Mouse (Mus musculus): Measurements from ENCODE around the gene Epb41l4b.

Epb41l4b gene

GRCm38 (mm10) chr4:57143026-57143937 lies at the start of gene Epb41l4b:
Epb41l4b (minus strand) TSS chr4:57143437.
- DNase-seq (ENCODE audit: low read depth, low spot score): no peak

DNA sequence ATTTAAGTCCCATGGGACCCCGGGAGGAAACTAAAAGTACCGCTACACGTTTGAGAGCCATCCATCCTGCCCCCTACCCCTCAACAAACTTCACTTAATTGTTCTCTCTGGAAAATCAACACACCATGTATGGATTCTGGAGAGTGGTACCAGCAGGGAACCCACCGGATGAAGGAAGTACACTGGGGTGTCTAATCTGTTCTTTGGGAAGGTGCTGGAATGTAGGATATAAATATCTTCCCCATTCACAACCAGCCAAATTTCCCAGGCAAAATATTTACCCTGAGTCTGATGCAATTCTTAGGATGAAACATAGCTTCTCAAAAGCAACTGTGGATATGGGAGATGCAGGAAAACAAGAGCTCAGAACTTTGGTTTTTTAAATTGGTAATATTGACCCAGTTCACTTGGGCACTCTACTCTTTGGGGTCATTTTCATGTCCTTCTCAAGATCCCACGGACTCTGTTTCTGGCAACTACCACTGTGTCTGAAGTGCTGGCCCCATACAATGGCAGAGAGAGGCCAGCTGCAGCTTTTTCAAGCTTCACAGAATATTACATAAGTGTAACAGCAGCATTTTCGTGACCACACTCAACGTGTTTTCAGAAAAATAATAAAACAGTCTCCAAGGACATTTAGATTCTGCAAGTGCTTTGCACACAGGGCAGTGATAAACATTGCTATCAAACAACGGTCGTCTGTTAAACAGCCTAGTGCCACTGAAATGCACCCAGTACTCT lies 48.5 kb upstream of the Epb41l4b start:
- no peak for DNase-seq (ENCODE audit: low read depth, low spot score)

DNA sequence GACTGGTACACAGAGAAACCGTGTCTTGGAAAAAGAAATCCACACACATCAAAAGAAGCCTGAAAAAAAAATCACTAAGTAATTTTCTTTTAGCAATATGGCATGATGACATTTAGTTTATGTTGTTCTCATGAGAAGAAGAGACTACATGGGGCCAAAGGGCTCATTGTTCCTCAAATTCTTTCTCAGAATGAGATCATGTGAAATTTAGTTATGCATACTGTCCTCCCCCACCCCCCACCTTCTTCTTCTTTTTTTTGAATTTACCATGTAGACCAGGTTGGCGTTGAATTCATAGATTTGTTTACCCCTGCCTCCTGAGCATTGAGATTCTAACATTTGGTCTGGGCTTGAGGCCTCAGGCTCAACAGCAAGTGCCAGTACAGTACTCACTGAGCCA lies 46.6 kb upstream of the Epb41l4b start:
- no peak for DNase-seq (ENCODE audit: low read depth, low spot score)

DNA sequence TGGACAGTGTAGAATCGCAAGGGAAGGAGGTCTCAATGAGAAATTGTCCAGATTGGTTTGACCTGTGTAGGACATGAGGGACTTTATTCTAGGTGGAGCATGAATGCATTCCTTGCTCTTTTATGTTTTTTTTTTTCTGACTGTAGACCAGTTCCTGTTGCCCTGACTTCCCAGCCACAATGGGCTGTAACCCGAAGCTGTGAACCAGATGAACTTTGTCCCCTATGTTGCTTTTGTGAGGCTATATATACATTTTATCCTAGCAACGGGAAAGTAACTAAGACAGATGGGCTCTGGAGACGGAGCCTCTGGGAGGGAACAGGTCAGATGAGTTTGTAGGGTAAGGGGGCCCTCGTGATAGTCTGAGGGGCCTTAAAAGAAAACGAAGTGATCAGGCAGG lies 42.8 kb upstream of the Epb41l4b start:
- DNase-seq (ENCODE audit: low read depth, low spot score): no peak

GRCm38 (mm10) chr4:57185462-57185861 lies 42.2 kb upstream of the Epb41l4b start:
- no peak for DNase-seq (ENCODE audit: low read depth, low spot score)

GRCm38 (mm10) chr4:57183493-57183892 lies 40.3 kb upstream of the Epb41l4b start:
- no peak for DNase-seq (ENCODE audit: low read depth, low spot score)

DNA sequence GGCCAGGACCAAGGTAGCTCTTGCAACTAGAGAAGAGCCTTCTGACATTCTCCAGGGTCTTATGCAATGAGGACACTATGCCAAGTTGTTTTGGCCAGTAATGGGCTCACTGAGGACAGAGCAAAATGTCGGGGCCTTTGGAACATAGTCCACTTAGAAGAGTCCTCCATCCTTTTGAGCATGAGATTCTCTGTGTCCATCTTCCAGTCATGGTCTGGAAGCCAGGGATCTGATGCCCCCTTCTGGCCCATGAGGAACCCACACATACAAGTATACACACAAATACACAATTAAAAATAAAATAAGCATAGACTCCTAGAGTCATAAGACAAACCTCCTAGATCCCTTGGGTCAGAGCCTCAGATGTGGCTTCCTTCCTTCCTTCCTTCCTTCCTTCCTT lies 38.3 kb upstream of the Epb41l4b start:
- peak; percentile 22 for DNase-seq (ENCODE audit: low read depth, low spot score)

DNA sequence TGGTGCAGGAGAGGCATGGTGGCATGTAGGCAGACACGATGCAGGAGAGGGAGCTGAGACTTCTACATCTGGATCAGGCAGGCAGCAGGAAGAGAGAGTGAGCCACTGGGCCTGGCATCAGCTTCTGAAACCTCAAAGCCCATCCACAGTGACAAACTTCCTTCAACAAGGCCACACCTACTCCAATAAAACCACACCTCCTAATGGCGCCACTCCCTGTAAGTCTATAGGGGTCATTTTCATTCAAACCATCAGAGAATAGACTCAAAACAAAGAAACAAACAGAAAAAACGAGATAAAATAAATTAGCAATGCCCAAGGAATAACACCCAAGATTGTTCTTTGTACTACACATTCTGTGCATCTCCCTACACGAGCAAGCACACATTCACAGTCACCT lies 35.6 kb upstream of the Epb41l4b start:
- no peak for DNase-seq (ENCODE audit: low read depth, low spot score)

DNA sequence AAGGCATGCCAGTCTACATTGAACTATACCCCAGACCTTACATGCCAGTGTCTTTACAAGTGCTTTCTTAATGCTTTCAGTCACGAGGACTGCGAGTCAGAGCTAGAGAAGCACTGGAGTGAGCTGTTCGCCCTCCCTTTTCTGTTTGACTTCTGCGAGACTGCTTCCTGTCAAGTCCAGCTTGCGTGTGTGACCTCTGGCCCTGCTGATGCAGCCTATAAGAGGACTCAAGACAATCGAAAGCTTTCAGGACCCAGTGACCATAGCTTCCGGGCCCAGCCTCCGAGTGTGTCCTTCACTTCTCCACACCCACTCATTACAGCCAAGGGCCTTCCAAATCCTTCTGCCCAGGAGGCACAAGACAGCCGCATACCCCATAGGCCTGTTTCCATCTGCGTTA lies 32.1 kb upstream of the Epb41l4b start:
- DNase-seq (ENCODE audit: low read depth, low spot score): no peak

- no peak for DNase-seq (ENCODE audit: low read depth, low spot score)
Observed at GRCm38 (mm10) chr4:57172861-57173260, 29.6 kb upstream of the Epb41l4b start.

DNA sequence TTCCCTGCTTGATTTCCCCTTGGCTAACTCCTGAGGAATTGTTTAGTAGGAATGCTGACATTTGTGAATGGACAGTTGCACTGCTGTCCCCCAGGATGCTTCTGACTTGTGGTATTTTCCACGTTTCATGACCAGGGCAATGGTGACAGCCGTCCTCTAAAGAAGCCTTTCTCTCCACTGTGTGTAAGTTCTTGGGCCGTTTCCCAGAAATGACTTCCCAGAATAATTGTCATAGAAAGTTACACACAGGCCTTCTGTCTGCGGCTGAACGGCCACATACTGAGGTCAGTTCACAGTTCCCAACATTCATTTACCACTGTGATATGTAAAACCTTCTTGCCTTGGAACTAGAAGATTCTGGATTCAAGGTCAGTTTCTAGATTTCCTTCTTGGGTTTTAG lies 28.6 kb upstream of the Epb41l4b start:
- DNase-seq (ENCODE audit: low read depth, low spot score): no peak

DNA sequence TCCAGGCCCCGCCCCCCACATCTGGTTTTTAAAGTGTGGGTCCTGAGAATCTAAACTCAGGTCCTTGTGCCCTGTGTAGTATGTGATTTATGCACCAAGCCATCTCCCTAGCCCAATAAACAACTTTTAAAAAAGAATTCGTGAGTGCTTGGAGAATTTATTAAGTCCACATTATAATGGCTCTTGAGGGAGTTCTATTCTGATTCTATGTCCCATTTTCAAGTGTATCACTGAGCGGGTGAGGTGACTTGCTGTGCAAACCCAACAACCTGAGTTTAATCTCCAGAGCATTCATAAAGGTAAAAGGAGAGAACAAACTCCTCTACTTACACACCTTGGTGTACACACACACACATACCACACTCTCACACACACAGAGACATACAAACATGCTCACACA lies 25.4 kb upstream of the Epb41l4b start:
- no peak for DNase-seq (ENCODE audit: low read depth, low spot score)

DNA sequence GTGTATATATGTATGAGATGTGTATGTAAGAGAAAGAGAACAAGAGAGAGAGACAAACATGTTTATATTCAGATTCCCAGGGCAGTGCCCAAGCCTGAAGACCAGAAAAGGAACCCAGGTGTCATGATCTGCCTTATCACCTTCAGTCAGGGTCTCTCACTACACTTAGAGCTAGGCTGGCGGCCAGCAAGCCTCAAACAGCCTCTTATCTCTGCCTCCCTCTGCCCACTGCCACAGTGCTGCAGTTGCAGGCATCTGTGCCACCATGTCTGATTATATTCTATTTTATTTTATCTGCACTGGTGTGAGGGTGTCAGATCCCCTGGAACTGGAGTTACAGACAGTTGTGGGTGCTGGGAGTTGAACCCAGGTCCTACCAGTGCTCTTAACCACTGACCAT lies 25.0 kb upstream of the Epb41l4b start:
- no peak for DNase-seq (ENCODE audit: low read depth, low spot score)

DNA sequence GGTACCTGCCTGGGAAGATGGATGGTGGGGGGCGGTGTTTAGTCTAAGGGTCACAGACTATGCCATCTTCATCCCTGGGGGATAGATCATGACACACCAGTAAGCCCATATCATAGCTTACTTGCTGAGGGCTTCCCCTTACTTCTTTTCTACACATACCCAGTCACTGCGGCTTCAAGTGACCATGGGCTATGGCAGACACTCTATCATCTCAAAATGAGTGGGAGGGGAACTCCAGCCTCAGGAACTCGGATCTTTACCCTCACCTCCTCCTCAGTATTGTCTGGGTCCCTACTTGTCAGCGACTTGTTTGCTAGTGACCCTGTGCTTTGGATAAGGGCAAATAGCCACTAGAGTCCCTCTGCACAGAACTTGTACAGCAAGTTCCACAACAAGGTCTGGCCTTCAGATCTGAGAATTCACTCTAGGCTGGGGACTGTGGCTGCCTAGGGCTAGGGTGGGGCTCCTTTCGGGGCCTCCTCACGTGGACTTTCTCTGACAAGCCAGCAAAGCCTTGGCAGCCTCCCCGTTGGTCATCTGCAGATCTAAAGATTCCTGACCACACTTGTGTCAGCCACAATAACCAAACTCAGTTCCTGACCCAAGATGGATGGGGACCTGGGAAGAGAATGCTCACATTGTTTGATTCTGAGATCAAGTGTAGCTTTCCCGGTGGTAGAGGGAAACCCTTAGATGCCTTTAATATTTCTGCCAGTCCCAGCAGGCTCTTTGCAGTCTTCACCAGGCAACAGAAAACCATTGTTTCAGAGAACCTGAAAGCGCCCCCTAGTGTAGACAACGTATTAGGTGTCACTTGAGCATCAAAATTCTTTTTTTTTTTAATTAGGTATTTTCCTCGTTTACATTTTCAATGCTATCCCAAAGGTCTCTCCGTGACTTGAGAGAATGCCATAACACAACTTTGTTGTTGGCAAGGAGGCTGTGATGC lies 24.0 kb upstream of the Epb41l4b start:
- peak; percentile 42 for DNase-seq (ENCODE audit: low read depth, low spot score)

GRCm38 (mm10) chr4:57165654-57166053 lies 22.4 kb upstream of the Epb41l4b start:
- peak; percentile 44 for DNase-seq (ENCODE audit: low read depth, low spot score)

GRCm38 (mm10) chr4:57164578-57165210 lies 21.5 kb upstream of the Epb41l4b start:
- DNase-seq (ENCODE audit: low read depth, low spot score): no peak

DNA sequence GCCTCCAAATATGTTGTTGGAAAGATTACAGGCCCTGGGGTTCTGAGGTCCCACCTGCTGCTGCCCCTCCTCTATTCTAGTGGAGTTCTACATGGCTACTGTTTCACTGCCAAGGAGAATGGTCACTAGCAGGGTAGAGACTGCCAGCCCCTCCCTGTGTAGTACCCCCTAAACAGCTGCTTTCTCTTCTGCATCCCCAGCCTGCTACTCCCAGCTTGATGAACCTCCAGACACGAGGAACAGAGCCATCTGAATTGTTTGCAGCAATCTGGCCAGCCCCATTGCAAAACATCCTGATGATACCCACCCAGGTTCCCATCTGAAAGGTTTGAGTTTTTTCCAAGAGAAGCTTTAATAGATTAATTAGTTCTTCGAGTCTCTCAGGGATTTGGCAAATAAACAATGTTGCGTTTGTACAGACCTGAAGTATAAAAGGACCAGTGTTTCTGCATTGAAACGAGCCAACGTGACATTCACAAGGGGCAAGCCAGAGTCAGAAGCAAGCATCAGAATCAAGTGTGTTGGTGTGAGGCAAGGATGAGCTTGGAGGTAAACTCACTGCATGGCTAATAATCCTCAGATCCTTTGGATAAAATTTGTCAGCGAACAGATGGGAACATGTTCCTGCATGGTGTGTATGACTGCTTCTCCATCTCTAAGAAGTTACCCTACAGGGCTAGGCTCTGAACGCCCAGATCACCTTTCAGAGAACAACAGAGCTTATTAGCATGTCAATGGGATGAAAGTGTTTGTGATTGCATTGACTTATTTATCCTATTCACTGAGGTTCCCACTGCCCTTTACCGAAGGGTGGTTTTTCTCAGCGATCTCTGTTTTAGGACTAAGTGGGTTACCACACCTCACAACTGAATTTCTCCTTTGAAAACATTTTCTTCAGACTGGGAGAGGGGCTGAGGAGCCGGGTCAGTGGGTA lies 19.8 kb upstream of the Epb41l4b start:
- no peak for DNase-seq (ENCODE audit: low read depth, low spot score)

- no peak for DNase-seq (ENCODE audit: low read depth, low spot score)
Observed at GRCm38 (mm10) chr4:57160571-57160970, 17.3 kb upstream of the Epb41l4b start.

DNA sequence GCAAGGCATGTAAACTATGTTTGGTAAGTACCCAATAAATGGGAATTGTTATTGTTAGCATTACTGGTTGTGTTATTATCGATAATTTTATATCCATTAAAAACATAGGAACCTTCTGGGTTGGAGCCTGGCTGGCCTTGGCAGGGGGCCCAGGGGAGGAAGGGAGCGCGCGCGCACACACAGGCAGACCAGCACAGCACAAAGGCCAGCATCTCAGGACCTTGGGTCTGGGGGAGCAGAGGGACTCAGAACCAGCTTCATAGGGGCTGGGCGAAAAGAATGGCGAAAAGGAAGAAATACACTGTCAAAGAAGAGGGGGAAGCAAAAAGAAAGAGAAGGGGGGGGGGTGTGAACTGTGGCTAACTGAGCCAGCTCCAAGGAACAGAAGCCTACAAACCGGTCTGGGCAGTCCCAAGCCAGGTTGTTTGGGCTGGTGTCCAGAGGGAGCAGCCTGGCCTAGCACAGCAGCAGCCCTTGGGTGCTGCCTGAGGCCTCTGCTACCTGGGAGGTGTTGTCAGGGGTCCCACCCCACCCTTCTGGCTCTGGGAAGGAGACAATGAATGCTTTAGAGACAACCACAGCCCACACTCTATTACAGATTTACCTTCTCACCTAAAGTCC lies 13.4 kb upstream of the Epb41l4b start:
- no peak for DNase-seq (ENCODE audit: low read depth, low spot score)

GRCm38 (mm10) chr4:57153838-57154237 lies 10.6 kb upstream of the Epb41l4b start:
- no peak for DNase-seq (ENCODE audit: low read depth, low spot score)

Measured in A20 (cell line).